Mouse (Mus musculus): ENCODE data around the gene Clcn6. TPM values are rescaled to one million over a fixed set of nuclear protein-coding genes. Genes with fewer than 3 reads are reported as not detected.

Gene Clcn6
- total RNA-seq, 1 experiment from 2014 or later, result 6.4 TPM

DNA sequence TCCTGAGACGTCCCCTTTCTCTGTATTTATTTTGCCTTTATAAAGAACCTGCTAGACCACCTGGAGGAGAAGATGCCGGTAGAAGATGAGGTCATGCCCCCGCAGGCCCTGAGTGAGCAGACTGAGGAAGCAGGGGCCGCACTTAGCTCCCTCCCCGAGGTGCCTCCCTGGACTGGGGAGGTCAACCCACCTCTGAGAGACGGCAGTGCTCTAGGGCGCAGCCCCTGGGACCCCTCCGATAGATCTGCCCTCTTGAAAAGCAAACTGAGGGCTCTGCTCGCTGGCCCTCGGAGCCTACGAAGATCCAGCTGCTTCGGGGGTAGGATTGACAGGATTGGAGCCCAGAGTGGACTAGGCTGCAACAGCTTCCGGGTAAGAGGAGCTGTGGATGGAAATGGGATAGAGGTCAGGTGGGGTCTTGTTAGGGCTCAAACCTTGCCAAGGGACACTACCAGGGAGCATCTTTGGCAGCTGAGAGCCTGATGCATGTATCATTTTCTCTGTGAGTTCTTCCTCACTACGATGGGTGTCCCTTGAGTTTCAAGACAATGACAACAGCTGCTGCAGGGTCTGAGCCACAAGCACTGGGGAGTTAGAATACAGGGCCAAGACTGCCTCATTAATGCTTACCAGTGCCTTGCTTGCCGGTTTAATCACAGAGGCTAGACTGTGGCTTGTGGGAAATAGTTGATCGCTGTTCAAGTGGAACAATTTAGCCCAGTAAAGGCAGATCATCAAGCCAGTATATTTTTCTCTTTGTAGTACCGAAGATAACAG, 37.4 kb downstream of the Clcn6 start:
- no peak for ATAC-seq (replicated peaks; ENCODE audit: low read depth, poor library complexity, severe bottlenecking)

DNA sequence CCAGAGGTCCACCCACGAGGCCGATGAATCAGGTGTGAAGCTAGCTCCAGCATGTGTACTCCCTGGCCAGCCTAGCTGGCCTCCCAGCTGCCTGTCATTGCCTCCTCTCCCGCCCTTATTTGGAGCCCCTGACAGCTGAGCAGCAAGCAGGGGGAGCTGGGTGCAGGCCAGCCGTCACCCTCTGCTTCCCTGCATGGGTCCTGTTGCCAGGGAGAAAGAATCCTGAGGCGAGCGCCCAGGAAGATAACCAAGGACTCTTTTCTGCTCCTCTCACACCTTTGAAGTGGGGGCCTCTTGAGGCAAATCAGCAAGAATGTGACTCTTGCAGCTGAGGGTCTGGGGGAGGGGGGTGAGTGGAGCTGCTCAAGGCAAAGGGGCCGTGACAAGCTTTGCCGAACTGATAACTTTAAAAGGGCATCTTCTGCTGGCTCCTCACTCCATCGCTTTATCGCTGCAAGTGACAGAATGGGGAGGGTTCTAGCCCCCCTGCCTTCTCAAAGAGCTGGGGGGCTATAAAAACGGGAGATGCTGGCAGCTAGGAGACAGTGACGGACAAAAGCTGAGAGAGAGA, 38.3 kb downstream of the Clcn6 start, which contains the start of gene Nppa:
Gene Nppa, plus strand, starts transcription at position 521 of the 571 bp plus-strand sequence.
- no peak for ATAC-seq (replicated peaks; ENCODE audit: low read depth, poor library complexity, severe bottlenecking)

- ATAC-seq (replicated peaks; ENCODE audit: low read depth, poor library complexity, severe bottlenecking), result no peak
Observed at GRCm38 (mm10) chr4:147995311-147995710, 43.3 kb downstream of the Clcn6 start.

DNA sequence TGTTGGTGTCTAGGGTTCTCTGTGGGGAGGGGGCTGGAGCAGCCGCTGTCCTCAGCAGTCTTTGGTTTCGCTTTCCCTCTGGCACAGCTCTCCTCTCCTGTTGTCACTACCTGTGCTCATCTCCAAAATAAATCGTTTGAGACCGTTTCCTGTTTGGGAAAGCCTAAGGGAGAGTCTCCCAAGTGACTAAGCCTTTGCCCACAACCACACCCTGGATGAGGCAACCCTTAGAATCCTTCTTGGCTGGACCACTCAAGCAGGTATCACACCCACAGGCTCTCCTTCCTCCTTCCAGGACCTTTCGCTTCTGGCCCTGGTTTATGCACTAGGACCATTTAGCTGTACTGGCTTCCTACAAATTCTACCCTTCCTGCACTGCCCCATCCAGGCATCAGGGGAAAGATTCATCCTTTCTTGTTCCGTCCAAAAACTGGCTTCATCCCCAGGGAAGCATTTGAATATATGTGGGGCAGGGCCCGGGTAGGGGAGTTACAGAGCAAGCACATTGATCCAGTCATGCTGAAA, 45.0 kb downstream of the Clcn6 start:
- no peak for ATAC-seq (replicated peaks; ENCODE audit: low read depth, poor library complexity, severe bottlenecking)

DNA sequence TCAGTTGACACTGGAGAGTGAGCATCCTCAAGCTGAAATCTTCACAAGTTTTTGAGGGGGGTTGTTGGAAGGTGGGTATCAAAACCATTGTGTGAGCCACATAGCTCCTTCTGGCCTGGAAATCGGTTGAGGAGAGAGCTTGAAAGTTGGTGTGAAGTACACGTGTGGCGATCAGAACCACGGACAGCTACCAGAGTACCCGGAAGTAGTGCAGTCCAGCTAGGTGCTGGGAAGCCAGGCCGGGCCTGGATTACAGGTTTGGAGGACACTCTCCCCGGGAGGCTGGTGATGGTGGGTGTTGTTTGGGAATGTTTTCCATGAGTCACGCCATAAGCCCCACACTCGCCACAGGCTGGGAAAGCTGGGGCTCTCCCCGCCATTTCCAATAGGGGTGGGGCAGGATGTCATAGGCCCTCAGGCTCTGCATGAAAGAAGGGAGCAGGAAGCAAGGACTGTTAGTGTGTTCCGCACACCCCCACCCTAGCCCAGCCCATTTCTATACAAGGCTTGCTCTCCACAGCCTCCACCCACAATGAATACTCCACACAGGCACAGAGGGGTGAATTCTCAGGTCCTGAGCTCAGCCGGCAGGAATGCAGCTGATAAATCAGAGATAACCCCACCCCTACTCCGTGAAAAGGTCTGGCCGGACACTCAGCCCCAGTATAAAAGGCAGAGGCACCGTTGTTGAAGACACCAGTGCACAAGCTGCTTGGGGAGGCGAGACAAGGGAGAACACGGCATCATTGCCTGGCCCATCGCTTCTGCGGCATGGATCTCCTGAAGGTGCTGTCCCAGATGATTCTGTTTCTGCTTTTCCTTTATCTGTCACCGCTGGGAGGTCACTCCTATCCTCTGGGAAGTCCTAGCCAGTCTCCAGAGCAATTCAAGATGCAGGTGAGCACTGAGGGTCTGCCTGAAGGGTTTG, 53.2 kb downstream of the Clcn6 start, which contains the start of gene Nppb:
Gene Nppb, plus strand, starts transcription at position 584 of the 928 bp plus-strand sequence.
- ATAC-seq (replicated peaks; ENCODE audit: low read depth, poor library complexity, severe bottlenecking), result peak; percentile 85

DNA sequence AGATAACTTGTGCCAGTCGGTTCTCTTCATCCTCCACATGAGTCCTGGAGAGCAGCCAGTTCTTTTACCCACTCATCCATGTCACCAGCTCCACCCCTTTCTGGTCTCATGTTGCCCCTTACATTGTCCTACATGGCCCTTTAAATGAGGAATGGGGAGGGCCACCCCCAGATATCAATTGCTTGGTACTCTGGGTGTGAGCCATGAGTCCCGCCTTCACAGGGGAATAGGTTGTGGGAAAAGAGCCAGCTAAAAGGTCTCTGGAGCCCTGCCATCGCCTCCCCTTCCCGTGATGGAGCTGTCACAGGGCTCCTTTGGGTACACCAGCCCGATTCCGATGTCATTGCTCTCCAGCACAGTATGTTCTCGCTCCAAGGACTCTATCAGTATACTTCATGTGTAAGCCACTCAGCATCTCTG, 59.2 kb downstream of the Clcn6 start:
- ATAC-seq (replicated peaks; ENCODE audit: low read depth, poor library complexity, severe bottlenecking), result no peak

- ATAC-seq (replicated peaks; ENCODE audit: low read depth, poor library complexity, severe bottlenecking), result no peak
Observed at GRCm38 (mm10) chr4:147978391-147978790, 60.2 kb downstream of the Clcn6 start.

DNA sequence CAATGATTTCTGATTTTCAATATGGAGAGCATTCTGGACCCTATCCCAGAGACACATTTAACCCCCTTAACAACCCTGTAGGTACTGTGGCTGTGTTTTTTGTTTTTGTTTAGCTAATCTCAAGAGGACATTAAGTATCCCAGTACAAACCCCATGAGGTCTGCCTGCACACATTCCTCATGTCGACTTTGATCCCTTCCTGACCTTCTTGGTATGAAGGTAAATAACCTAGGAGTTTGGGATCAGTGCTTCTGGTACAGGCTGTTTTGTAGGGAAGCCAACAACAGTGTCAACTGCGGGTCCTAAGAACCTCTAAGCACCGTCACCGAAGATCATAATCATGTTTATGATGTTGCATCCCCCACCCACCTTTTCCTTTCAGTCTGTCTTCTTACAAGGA, 60.9 kb downstream of the Clcn6 start:
- ATAC-seq (replicated peaks; ENCODE audit: low read depth, poor library complexity, severe bottlenecking), result no peak

DNA sequence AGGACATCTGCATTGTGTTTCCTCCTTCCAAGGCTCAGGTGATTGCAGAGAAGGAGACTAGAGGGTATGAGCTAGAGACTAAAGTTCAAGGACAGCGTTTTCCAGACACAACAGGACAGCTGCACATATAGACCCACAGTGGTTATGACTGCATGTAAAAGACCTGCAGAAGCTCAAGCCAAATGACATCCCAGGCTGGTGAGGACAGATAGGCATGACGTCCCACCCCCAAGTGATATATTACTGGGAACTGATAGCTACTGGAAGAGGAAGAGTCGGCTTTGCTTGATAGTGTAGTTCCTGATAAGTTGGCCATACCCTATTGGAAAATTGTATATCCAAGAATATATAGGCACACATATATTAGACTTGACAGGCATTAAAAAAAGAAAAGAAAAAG, 62.4 kb downstream of the Clcn6 start:
- no peak for ATAC-seq (replicated peaks; ENCODE audit: low read depth, poor library complexity, severe bottlenecking)

- no peak for ATAC-seq (replicated peaks; ENCODE audit: low read depth, poor library complexity, severe bottlenecking)
Observed at GRCm38 (mm10) chr4:147969337-147969736, 69.3 kb downstream of the Clcn6 start.

DNA sequence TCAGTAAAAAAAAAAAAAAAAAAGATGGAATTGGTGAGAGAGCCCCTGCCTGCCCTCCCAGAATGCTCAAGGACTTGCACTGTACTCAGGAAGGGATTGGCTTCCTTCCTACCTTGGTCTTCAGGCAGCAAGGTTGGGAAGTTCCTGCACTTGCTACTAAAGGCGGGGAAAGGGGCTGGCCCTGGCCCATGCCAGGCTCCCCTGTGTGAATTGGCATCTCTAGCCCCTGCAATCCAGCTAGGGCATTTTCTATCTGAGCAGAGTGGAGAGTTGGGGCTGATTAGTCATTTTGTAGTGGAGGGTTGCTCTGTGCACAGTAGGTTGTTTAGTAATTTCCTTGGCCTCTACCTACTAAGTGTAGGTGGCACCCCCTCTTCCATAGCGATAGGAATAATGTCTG, 69.8 kb downstream of the Clcn6 start:
- no peak for ATAC-seq (replicated peaks; ENCODE audit: low read depth, poor library complexity, severe bottlenecking)

DNA sequence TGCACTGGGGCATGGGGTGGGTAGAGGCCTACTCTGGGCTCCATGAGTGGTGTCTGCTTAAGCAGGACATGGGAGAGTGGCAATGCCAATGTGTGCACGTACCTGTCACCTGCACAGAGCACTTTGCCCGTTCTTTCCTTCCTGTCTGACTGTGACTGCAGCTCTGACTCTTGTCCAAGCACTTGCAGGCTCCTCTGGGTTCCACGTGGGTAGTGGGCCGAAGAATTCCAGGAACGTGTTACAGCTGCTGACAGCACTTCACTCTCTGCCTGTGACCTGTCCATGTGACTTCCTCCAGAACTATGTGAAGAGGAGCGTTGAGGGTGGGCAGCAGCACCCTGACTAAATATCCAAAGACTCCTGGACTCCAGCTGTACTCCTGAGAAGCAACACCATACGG, 72.9 kb downstream of the Clcn6 start:
- ATAC-seq (replicated peaks; ENCODE audit: low read depth, poor library complexity, severe bottlenecking), result no peak

DNA sequence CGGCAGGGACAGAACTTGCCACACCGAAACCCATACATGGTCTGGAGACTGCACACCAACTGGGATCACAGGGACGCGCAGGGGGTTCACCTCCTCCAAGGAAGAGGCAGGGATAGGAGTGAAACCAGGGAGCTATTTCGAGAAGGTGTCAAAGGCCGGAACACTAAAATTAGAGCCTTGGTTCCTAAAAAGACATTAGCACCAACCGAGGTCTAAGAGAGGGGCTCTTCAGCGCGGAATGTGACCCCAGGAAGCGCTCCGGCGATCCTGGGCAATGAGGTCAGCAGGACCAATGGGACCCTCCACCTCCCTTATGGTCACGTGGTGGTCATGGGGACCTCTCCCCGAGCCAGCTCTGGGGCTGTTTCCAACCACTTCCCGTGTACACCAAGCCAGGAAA, 75.0 kb downstream of the Clcn6 start:
- no peak for ATAC-seq (replicated peaks; ENCODE audit: low read depth, poor library complexity, severe bottlenecking)

GRCm38 (mm10) chr4:147962781-147963180, 75.8 kb downstream of the Clcn6 start:
- ATAC-seq (replicated peaks; ENCODE audit: low read depth, poor library complexity, severe bottlenecking), result no peak

- ATAC-seq (replicated peaks; ENCODE audit: low read depth, poor library complexity, severe bottlenecking), result peak; percentile 94
Observed at GRCm38 (mm10) chr4:147959881-147960831, 78.5 kb downstream of the Clcn6 start.

DNA sequence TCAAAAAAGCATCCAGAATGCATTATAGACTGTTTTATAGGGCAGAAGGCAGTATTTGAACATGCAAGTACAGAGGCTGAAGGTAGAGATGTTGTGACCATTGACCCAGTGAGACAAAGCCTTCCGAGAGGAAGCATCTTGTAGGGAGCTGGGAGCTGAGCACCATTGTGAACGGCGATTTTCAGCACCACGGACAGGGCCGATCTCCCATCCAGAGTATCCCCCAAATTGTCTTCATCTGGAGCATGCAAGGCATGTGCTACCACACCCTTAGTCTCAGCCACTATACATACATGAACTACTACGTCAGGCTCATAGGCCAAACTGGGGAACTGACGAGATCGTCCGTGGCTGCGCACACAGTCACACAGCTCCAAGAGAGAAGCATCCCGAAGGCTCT, 81.5 kb downstream of the Clcn6 start:
- peak; percentile 59 for ATAC-seq (replicated peaks; ENCODE audit: low read depth, poor library complexity, severe bottlenecking)

All from common myeloid progenitor, adult 5-6 weeks (primary cell).